In genomic region chr7:19158601-19159000, GRCm38 (mm10) we compare ENCODE assay signal across 22 mouse cellular contexts. TPM values are rescaled to one million over a fixed set of nuclear protein-coding genes. Genes with fewer than 3 reads are reported as not detected.
DNase-seq lines count a peak whose midpoint lies in the region; ATAC-seq and TF ChIP-seq lines count a peak whose summit lies in the region.
"Had no signal": no experiment of that assay in that cellular context is flagged by ENCODE, and none has a peak within 500 bp of the region (broad histone marks: within the 10 kb centered on the region; RNA-seq: fewer than 3 reads in every experiment).

No protein-coding gene starts in this region.

- H3K36me3 ChIP-seq in forebrain, embryonic 13.5 days (ENCODE audit: poor library complexity, severe bottlenecking): peaks cover 15% of the 10 kb centered on the region
- H3K36me3 ChIP-seq in forebrain, postnatal 0 days (ENCODE audit: insufficient read depth): peaks cover 6% of the 10 kb centered on the region
- peaks cover 6% of the 10 kb centered on the region for H3K36me3 ChIP-seq in forebrain, embryonic 15.5 days
- no peaks in the 10 kb centered on the region; the same call in 1 of the 2 replicates for H3K36me3 ChIP-seq in forebrain, embryonic 11.5 days (ENCODE audit: control insufficient read depth, insufficient read depth, low read length)
- H3K36me3 ChIP-seq in heart, embryonic 10.5 days: peaks cover 16% of the 10 kb centered on the region

- no peak overlapping the region; the same call in 1 of the 2 replicates for H3K27ac ChIP-seq in forebrain, embryonic 13.5 days
- no peak overlapping the region for H3K27ac ChIP-seq in forebrain, postnatal 0 days (ENCODE audit: low read depth, low read length)
- H3K27ac ChIP-seq in forebrain, embryonic 15.5 days (replicated peaks): peak overlapping the region; percentile 90
- H3K27ac ChIP-seq in forebrain, embryonic 11.5 days (ENCODE audit: low read depth, low read length): no peak overlapping the region
- H3K27ac ChIP-seq in heart, embryonic 10.5 days: no peak overlapping the region
- H3K27ac ChIP-seq: embryonic facial prominence, embryonic 10.5 days; embryonic facial prominence, embryonic 12.5 days had no signal

- peaks cover 28% of the 10 kb centered on the region for H3K27me3 ChIP-seq in forebrain, embryonic 13.5 days
- no peaks in the 10 kb centered on the region for H3K27me3 ChIP-seq in forebrain, postnatal 0 days (ENCODE audit: insufficient read depth, low read length)
- peaks cover 5% of the 10 kb centered on the region; the same call in 1 of the 2 replicates for H3K27me3 ChIP-seq in forebrain, embryonic 15.5 days
- peaks cover 13% of the 10 kb centered on the region for H3K27me3 ChIP-seq in forebrain, embryonic 11.5 days (ENCODE audit: control insufficient read depth, insufficient read depth, low read length)
- H3K27me3 ChIP-seq in heart, embryonic 10.5 days (ENCODE audit: insufficient read depth, poor library complexity, severe bottlenecking): peaks cover 39% of the 10 kb centered on the region
- H3K27me3 ChIP-seq: Patski had no signal

- no peak for DNase-seq in forebrain, postnatal 0 days
- DNase-seq in forebrain, embryonic 11.5 days (ENCODE audit: low spot score): no peak
- peak; percentile 79 for DNase-seq in heart, adult 11 months
- DNase-seq in heart, embryonic 10.5 days (ENCODE audit: low spot score): no peak
- DNase-seq: adrenal gland, adult 8-10 months; adrenal gland, postnatal 14 days; adrenal gland, postnatal 36 days; B cell, adult 2 months; cerebellum, adult 11 months; cerebellum, adult 2 months; cerebellum, adult 9-10 months; cerebellum, postnatal 10 days; cerebellum, postnatal 25 days had no signal

- H3K9me3 ChIP-seq in forebrain, embryonic 13.5 days (replicated peaks): no peaks in the 10 kb centered on the region
- H3K9me3 ChIP-seq in forebrain, postnatal 0 days (ENCODE audit: low read length): no peaks in the 10 kb centered on the region
- H3K9me3 ChIP-seq in forebrain, embryonic 15.5 days: no peaks in the 10 kb centered on the region
- H3K9me3 ChIP-seq in forebrain, embryonic 11.5 days (ENCODE audit: control insufficient read depth, low read length): no peaks in the 10 kb centered on the region
- H3K9me3 ChIP-seq in heart, embryonic 10.5 days: no peaks in the 10 kb centered on the region
- H3K9me3 ChIP-seq: embryonic facial prominence, embryonic 12.5 days; G1E had no signal

- 64% methylated on average over 11 of the region's 11 CpGs for WGBS in forebrain, embryonic 13.5 days
- WGBS in forebrain, postnatal 0 days: 58% methylated on average over 11 of the region's 11 CpGs
- 58% methylated on average over 11 of the region's 11 CpGs for WGBS in forebrain, embryonic 15.5 days
- WGBS in forebrain, embryonic 11.5 days: 77% methylated on average over 11 of the region's 11 CpGs
- WGBS in heart, embryonic 10.5 days: 65% methylated on average over 11 of the region's 11 CpGs

- no peak for TF ChIP-seq CTCF in forebrain, postnatal 0 days (IDR thresholded peaks at IDR 0.05; ENCODE audit: low read depth)

- peaks cover 30% of the 10 kb centered on the region for H3K4me1 ChIP-seq in forebrain, embryonic 13.5 days
- peaks cover 16% of the 10 kb centered on the region for H3K4me1 ChIP-seq in forebrain, postnatal 0 days (ENCODE audit: insufficient read depth)
- H3K4me1 ChIP-seq in forebrain, embryonic 15.5 days: peaks cover 33% of the 10 kb centered on the region
- peaks cover 8% of the 10 kb centered on the region; the same call in 1 of the 2 replicates for H3K4me1 ChIP-seq in forebrain, embryonic 11.5 days (replicated peaks; ENCODE audit: control insufficient read depth, insufficient read depth, low read length)
- H3K4me1 ChIP-seq in heart, embryonic 10.5 days: peaks cover 28% of the 10 kb centered on the region

- peak overlapping the region; percentile 26; the same call in 1 of the 2 replicates for H3K9ac ChIP-seq in forebrain, embryonic 13.5 days
- H3K9ac ChIP-seq in forebrain, postnatal 0 days: no peak overlapping the region
- no peak overlapping the region for H3K9ac ChIP-seq in forebrain, embryonic 15.5 days (replicated peaks)
- no peak overlapping the region for H3K9ac ChIP-seq in forebrain, embryonic 11.5 days (ENCODE audit: low read length)
- H3K9ac ChIP-seq: embryonic facial prominence, embryonic 12.5 days had no signal

- H3K4me3 ChIP-seq in forebrain, embryonic 13.5 days: no peak overlapping the region
- no peak overlapping the region for H3K4me3 ChIP-seq in forebrain, postnatal 0 days (ENCODE audit: low read depth, low read length)
- H3K4me3 ChIP-seq in forebrain, embryonic 15.5 days: no peak overlapping the region
- H3K4me3 ChIP-seq in forebrain, embryonic 11.5 days (ENCODE audit: low read depth, low read length): no peak overlapping the region
- no peak overlapping the region for H3K4me3 ChIP-seq in heart, embryonic 10.5 days
- H3K4me3 ChIP-seq: embryonic facial prominence, embryonic 12.5 days had no signal

- peak; percentile 29; the same call in 1 of the 2 replicates for ATAC-seq in forebrain, embryonic 13.5 days
- ATAC-seq in forebrain, postnatal 0 days: no peak
- 0 out of 2 replicates have a peak, but pooled peaks have one; percentile 17 for ATAC-seq in forebrain, embryonic 15.5 days (replicated peaks)
- ATAC-seq in forebrain, embryonic 11.5 days (replicated peaks; ENCODE audit: low FRiP score): no peak
- ATAC-seq: activated CD4-positive, CD25-positive, alpha-beta regulatory T cell, adult 4 months; CD4-positive, CD25-positive, alpha-beta regulatory T cell, adult 4 months; Patski had no signal

- no peak overlapping the region for H3K4me2 ChIP-seq in forebrain, embryonic 13.5 days
- H3K4me2 ChIP-seq in forebrain, postnatal 0 days (ENCODE audit: low read depth): no peak overlapping the region
- H3K4me2 ChIP-seq in forebrain, embryonic 15.5 days (replicated peaks): no peak overlapping the region
- no peak overlapping the region for H3K4me2 ChIP-seq in forebrain, embryonic 11.5 days (ENCODE audit: low read depth, low read length, severe bottlenecking)

RNA-seq across cellular contexts. Expression of gene Gipr, which starts 7.3 kb away (rescaled TPM):
- 5.2 and 6.6 TPM in 2 replicates for polyA plus RNA-seq in forebrain, embryonic 13.5 days (2015; fragmentation: Nextera tagmentation; extraction: Ambion mirVana)
- total RNA-seq in forebrain, postnatal 0 days (2014; rRNA removed): 16.9 and 20.2 TPM in 2 replicates
- 5.3 and 8.0 TPM in 2 replicates for polyA plus RNA-seq in forebrain, postnatal 0 days (2015; fragmentation: Nextera tagmentation; extraction: Ambion mirVana)
- 18.1 and 20.0 TPM in 2 replicates for polyA plus RNA-seq in forebrain, embryonic 15.5 days (2015; fragmentation: Nextera tagmentation; extraction: Ambion mirVana)
- 0.56 and 0.75 TPM in 2 replicates for polyA plus RNA-seq in forebrain, embryonic 11.5 days (2014; fragmentation: Nextera tagmentation; extraction: Ambion mirVana)
- 9.7 and 12.8 TPM in 2 replicates for polyA plus RNA-seq in heart, embryonic 10.5 days (2016; fragmentation: Nextera tagmentation; extraction: Ambion mirVana)
- total RNA-seq: gastrocnemius, adult 18-20 months had no signal
- polyA plus RNA-seq: activated CD4-positive, CD25-positive, alpha-beta regulatory T cell, adult 4 months; CD4-positive, CD25-positive, alpha-beta regulatory T cell, adult 4 months had no signal

RNA-seq across cellular contexts. Expression of gene Snrpd2, which starts 9.1 kb away (rescaled TPM):
- polyA plus RNA-seq in forebrain, embryonic 13.5 days (2015; fragmentation: Nextera tagmentation; extraction: Ambion mirVana): 159 and 164 TPM in 2 replicates
- total RNA-seq in forebrain, postnatal 0 days (2014; rRNA removed): 50.0 and 88.1 TPM in 2 replicates
- 124 and 172 TPM in 2 replicates for polyA plus RNA-seq in forebrain, postnatal 0 days (2015; fragmentation: Nextera tagmentation; extraction: Ambion mirVana)
- 135 and 143 TPM in 2 replicates for polyA plus RNA-seq in forebrain, embryonic 15.5 days (2015; fragmentation: Nextera tagmentation; extraction: Ambion mirVana)
- polyA plus RNA-seq in forebrain, embryonic 11.5 days (2014; fragmentation: Nextera tagmentation; extraction: Ambion mirVana): 154 and 158 TPM in 2 replicates
- polyA plus RNA-seq in heart, embryonic 10.5 days (2016; fragmentation: Nextera tagmentation; extraction: Ambion mirVana): 132 and 142 TPM in 2 replicates

RNA-seq across cellular contexts. Expression of gene Qpctl, which starts 9.5 kb away (rescaled TPM):
- polyA plus RNA-seq in forebrain, embryonic 13.5 days (2015; fragmentation: Nextera tagmentation; extraction: Ambion mirVana): 16.5 and 17.7 TPM in 2 replicates
- 12.3 and 14.4 TPM in 2 replicates for total RNA-seq in forebrain, postnatal 0 days (2014; rRNA removed)
- polyA plus RNA-seq in forebrain, postnatal 0 days (2015; fragmentation: Nextera tagmentation; extraction: Ambion mirVana): 19.8 and 23.3 TPM in 2 replicates
- 18.7 and 19.4 TPM in 2 replicates for polyA plus RNA-seq in forebrain, embryonic 15.5 days (2015; fragmentation: Nextera tagmentation; extraction: Ambion mirVana)
- polyA plus RNA-seq in forebrain, embryonic 11.5 days (2014; fragmentation: Nextera tagmentation; extraction: Ambion mirVana): 13.8 and 13.9 TPM in 2 replicates
- 10.8 and 12.1 TPM in 2 replicates for polyA plus RNA-seq in heart, embryonic 10.5 days (2016; fragmentation: Nextera tagmentation; extraction: Ambion mirVana)

RNA-seq across cellular contexts. Expression of gene Eml2, which starts 17.6 kb away (rescaled TPM):
- 6.4 and 7.0 TPM in 2 replicates for polyA plus RNA-seq in forebrain, embryonic 13.5 days (2015; fragmentation: Nextera tagmentation; extraction: Ambion mirVana)
- 63.6 and 64.8 TPM in 2 replicates for total RNA-seq in forebrain, postnatal 0 days (2014; rRNA removed)
- 7.9 and 9.9 TPM in 2 replicates for polyA plus RNA-seq in forebrain, postnatal 0 days (2015; fragmentation: Nextera tagmentation; extraction: Ambion mirVana)
- polyA plus RNA-seq in forebrain, embryonic 15.5 days (2015; fragmentation: Nextera tagmentation; extraction: Ambion mirVana): 8.2 and 12.5 TPM in 2 replicates
- polyA plus RNA-seq in forebrain, embryonic 11.5 days (2014; fragmentation: Nextera tagmentation; extraction: Ambion mirVana): 2.0 and 2.1 TPM in 2 replicates
- polyA plus RNA-seq in heart, embryonic 10.5 days (2016; fragmentation: Nextera tagmentation; extraction: Ambion mirVana): 12.2 and 14.2 TPM in 2 replicates

RNA-seq across cellular contexts. Expression of gene Fbxo46, which starts 38.9 kb away (rescaled TPM):
- polyA plus RNA-seq in forebrain, embryonic 13.5 days (2015; fragmentation: Nextera tagmentation; extraction: Ambion mirVana): 19.1 and 22.2 TPM in 2 replicates
- total RNA-seq in forebrain, postnatal 0 days (2014; rRNA removed): 19.8 and 22.8 TPM in 2 replicates
- polyA plus RNA-seq in forebrain, postnatal 0 days (2015; fragmentation: Nextera tagmentation; extraction: Ambion mirVana): 8.4 and 11.9 TPM in 2 replicates
- 23.4 and 25.4 TPM in 2 replicates for polyA plus RNA-seq in forebrain, embryonic 15.5 days (2015; fragmentation: Nextera tagmentation; extraction: Ambion mirVana)
- polyA plus RNA-seq in forebrain, embryonic 11.5 days (2014; fragmentation: Nextera tagmentation; extraction: Ambion mirVana): 13.6 and 13.9 TPM in 2 replicates
- 12.2 and 13.1 TPM in 2 replicates for polyA plus RNA-seq in heart, embryonic 10.5 days (2016; fragmentation: Nextera tagmentation; extraction: Ambion mirVana)

Comparison
In these comparisons a context has a peak if more than half of its experiments do, and no peak if none do; other contexts are left out.
1. ATAC-seq: peak in forebrain, embryonic 13.5 days (single experiment) and forebrain, embryonic 15.5 days (single experiment); none in forebrain, postnatal 0 days (single experiment) and forebrain, embryonic 11.5 days (single experiment).